Mouse (Mus musculus) MEL (cell line): Measurements from ENCODE around the gene Naaladl2. TPM values are rescaled to one million over a fixed set of nuclear protein-coding genes. Genes with fewer than 3 reads are reported as not detected.

Experiments used
- DNase-seq: peaks from one replicate; pipeline ENCODE4 v3.0.0; 2011; ENCODE audit warnings: low read depth, low spot score
- H3K27ac ChIP-seq: 2 replicates; pipeline ENCODE4 v1.5.1; 2012; ENCODE audit warnings: low read depth, mild to moderate bottlenecking, control low read depth, low read length, moderate library complexity; ENCODE audit not compliant: control insufficient read depth
- H3K27me3 ChIP-seq, 2 experiments: fragments of 150-350 bp in 1 of 2; sonication (generic) in 1 of 2; 2 replicates each; pipeline ENCODE4 v1.6.1; 2012; ENCODE audit warnings: low read length in 2 of 2, mild to moderate bottlenecking in 2 of 2, improper control_type of control experiment in 1 of 2, moderate library complexity in 1 of 2; ENCODE audit not compliant: insufficient read depth in 2 of 2, control insufficient read depth in 1 of 2
- H3K36me3 ChIP-seq, 2 experiments: 2 replicates each; pipeline ENCODE4 v1.6.1; 2012 to 2014; ENCODE audit warnings: low read length in 2 of 2, improper control_type of control experiment in 1 of 2, inconsistent platforms in 1 of 2, mild to moderate bottlenecking in 1 of 2; ENCODE audit not compliant: insufficient read depth in 2 of 2, control insufficient read depth in 1 of 2
- H3K4me1 ChIP-seq, 2 experiments: fragments of 150-350 bp in 1 of 2; sonication (generic) in 1 of 2; 2 replicates each; pipeline ENCODE4 v1.6.1; 2012; ENCODE audit warnings: low read length in 2 of 2, improper control_type of control experiment in 1 of 2, mild to moderate bottlenecking in 1 of 2; ENCODE audit not compliant: insufficient read depth in 2 of 2, control insufficient read depth in 1 of 2
- H3K4me3 ChIP-seq, 2 experiments: fragments of 150-350 bp in 1 of 2; sonication (generic) in 1 of 2; 2 replicates each; pipeline ENCODE4 v1.5.1; 2012; ENCODE audit warnings: low read depth in 2 of 2, low read length in 2 of 2, mild to moderate bottlenecking in 2 of 2, moderate library complexity in 2 of 2, control low read depth in 1 of 2, improper control_type of control experiment in 1 of 2; ENCODE audit not compliant: control insufficient read depth in 1 of 2, insufficient read depth in 1 of 2
- H3K79me2 ChIP-seq: 2 replicates; pipeline ENCODE4 v1.6.1; 2012; ENCODE audit warnings: mild to moderate bottlenecking, low read length, moderate library complexity; ENCODE audit not compliant: control insufficient read depth, poor library complexity, insufficient read depth
- H3K9ac ChIP-seq: 2 replicates; pipeline ENCODE4 v1.6.1; 2012; ENCODE audit warnings: low read depth, mild to moderate bottlenecking, control low read depth, low read length, moderate library complexity; ENCODE audit not compliant: control insufficient read depth, poor library complexity, severe bottlenecking
- H3K9me3 ChIP-seq: fragments of 150-350 bp; sonication (generic); replicated peaks from 2 replicates; pipeline ENCODE4 v1.6.1; 2012; ENCODE audit warnings: mild to moderate bottlenecking, low read length, improper control_type of control experiment, moderate library complexity; ENCODE audit not compliant: insufficient read depth
- BHLHE40 ChIP-seq: IDR thresholded peaks from 2 replicates; pipeline ENCODE4 v1.6.1; 2012; ENCODE audit warnings: low read depth, mild to moderate bottlenecking, inconsistent platforms, low read length, improper control_type of control experiment, borderline replicate concordance
- CHD1 ChIP-seq: IDR thresholded peaks from 2 replicates; pipeline ENCODE4 v1.6.1; 2012; ENCODE audit warnings: low read depth, mild to moderate bottlenecking, inconsistent platforms, low read length, improper control_type of control experiment
- CHD2 ChIP-seq: IDR thresholded peaks from 2 replicates; pipeline ENCODE4 v1.6.1; 2011; ENCODE audit warnings: low read length, improper control_type of control experiment
- E2F4 ChIP-seq: IDR thresholded peaks from 2 replicates; pipeline ENCODE4 v1.6.1; 2011; ENCODE audit warnings: low read depth, low read length, improper control_type of control experiment, borderline replicate concordance
- ELF1 ChIP-seq: IDR thresholded peaks from 2 replicates; pipeline ENCODE4 v1.6.1; 2014; ENCODE audit warnings: low read depth, mild to moderate bottlenecking, inconsistent platforms, low read length, improper control_type of control experiment, moderate library complexity
- EP300 ChIP-seq, 2 experiments: IDR thresholded peaks; 2 replicates each; pipeline ENCODE4 v1.6.1; 2011; ENCODE audit warnings: improper control_type of control experiment in 2 of 2, low read length in 2 of 2, low read depth in 1 of 2, mild to moderate bottlenecking in 1 of 2
- ETS1 ChIP-seq: IDR thresholded peaks from 2 replicates; pipeline ENCODE4 v1.6.1; 2012; ENCODE audit warnings: low read depth, mild to moderate bottlenecking, inconsistent platforms, low read length, improper control_type of control experiment, moderate library complexity
- GABPA ChIP-seq: IDR thresholded peaks from 2 replicates; pipeline ENCODE4 v1.6.1; 2012; ENCODE audit warnings: low read depth, mild to moderate bottlenecking, inconsistent platforms, low read length, improper control_type of control experiment, moderate library complexity
- GATA1 ChIP-seq: IDR thresholded peaks from 2 replicates; pipeline ENCODE4 v1.6.1; 2011; ENCODE audit warnings: low read depth, low read length, improper control_type of control experiment
- HCFC1 ChIP-seq: IDR thresholded peaks from 2 replicates; pipeline ENCODE4 v1.6.1; 2012; ENCODE audit warnings: low read depth, mild to moderate bottlenecking, inconsistent platforms, low read length, improper control_type of control experiment, moderate library complexity
- JUND ChIP-seq: IDR thresholded peaks from 2 replicates; pipeline ENCODE4 v1.6.1; 2011; ENCODE audit warnings: low read depth, mild to moderate bottlenecking, improper control_type of control experiment, low read length
- KAT2A ChIP-seq: conservative IDR thresholded peaks from 2 replicates; pipeline ENCODE4 v1.6.1; 2012; ENCODE audit warnings: low read depth, low read length, improper control_type of control experiment, inconsistent platforms
- MAFK ChIP-seq: IDR thresholded peaks from 2 replicates; pipeline ENCODE4 v1.6.1; 2011; ENCODE audit warnings: low read depth, mild to moderate bottlenecking, low read length, improper control_type of control experiment, borderline replicate concordance
- MAX ChIP-seq: IDR thresholded peaks from 2 replicates; pipeline ENCODE4 v1.6.1; 2011; ENCODE audit warnings: low read length, improper control_type of control experiment
- MAZ ChIP-seq: IDR thresholded peaks from 2 replicates; pipeline ENCODE4 v1.6.1; 2012; ENCODE audit warnings: low read depth, mild to moderate bottlenecking, inconsistent platforms, low read length, improper control_type of control experiment
- MEF2A ChIP-seq: IDR thresholded peaks from 2 replicates; pipeline ENCODE4 v1.6.1; 2014; ENCODE audit warnings: low read depth, mild to moderate bottlenecking, inconsistent platforms, low read length, improper control_type of control experiment; ENCODE audit not compliant: poor library complexity, insufficient replicate concordance, severe bottlenecking; ENCODE audit errors: extremely low read depth
- MXI1 ChIP-seq: IDR thresholded peaks from 2 replicates; pipeline ENCODE4 v1.6.1; 2011; ENCODE audit warnings: mild to moderate bottlenecking, low read depth, low read length, improper control_type of control experiment
- MYB ChIP-seq: IDR thresholded peaks from 2 replicates; pipeline ENCODE4 v1.6.1; 2011; ENCODE audit warnings: mild to moderate bottlenecking, low read depth, low read length, improper control_type of control experiment
- MYC ChIP-seq: IDR thresholded peaks from 2 replicates; pipeline ENCODE4 v1.6.1; 2011; ENCODE audit warnings: low read depth, mild to moderate bottlenecking, low read length, improper control_type of control experiment, moderate library complexity
- NELFE ChIP-seq: IDR thresholded peaks from 2 replicates; pipeline ENCODE4 v1.6.1; 2011; ENCODE audit warnings: low read depth, low read length, improper control_type of control experiment
- POLR2A ChIP-seq, 2 experiments: IDR thresholded peaks; 2 replicates each; pipeline ENCODE4 v1.6.1; 2011 to 2012; ENCODE audit warnings: low read length in 2 of 2, mild to moderate bottlenecking in 2 of 2, control low read depth in 1 of 2, improper control_type of control experiment in 1 of 2, low read depth in 1 of 2, moderate library complexity in 1 of 2; ENCODE audit not compliant: control insufficient read depth in 1 of 2, insufficient read depth in 1 of 2, poor library complexity in 1 of 2
- POLR2AphosphoS5 ChIP-seq: IDR thresholded peaks from 2 replicates; pipeline ENCODE4 v1.6.1; 2012; ENCODE audit warnings: low read depth, borderline replicate concordance, mild to moderate bottlenecking, inconsistent platforms, low read length, moderate library complexity, mixed read lengths
- RAD21 ChIP-seq: IDR thresholded peaks from 2 replicates; pipeline ENCODE4 v1.6.1; 2011; ENCODE audit warnings: mild to moderate bottlenecking, low read depth, low read length, improper control_type of control experiment
- RCOR1 ChIP-seq: IDR thresholded peaks from 2 replicates; pipeline ENCODE4 v1.6.1; 2012; ENCODE audit warnings: low read depth, mild to moderate bottlenecking, inconsistent platforms, low read length, improper control_type of control experiment
- SIN3A ChIP-seq: IDR thresholded peaks from 2 replicates; pipeline ENCODE4 v1.6.1; 2012; ENCODE audit warnings: low read length, improper control_type of control experiment, inconsistent platforms
- TAL1 ChIP-seq: IDR thresholded peaks from 2 replicates; pipeline ENCODE4 v1.6.1; 2012; ENCODE audit warnings: mild to moderate bottlenecking, inconsistent platforms, low read length, moderate library complexity, mixed read lengths
- TBP ChIP-seq: IDR thresholded peaks from 2 replicates; pipeline ENCODE4 v1.8.0; 2011; ENCODE audit warnings: low read depth, low read length, improper control_type of control experiment
- TCF12 ChIP-seq: IDR thresholded peaks from 2 replicates; pipeline ENCODE4 v1.6.1; 2014; ENCODE audit warnings: low read depth, mild to moderate bottlenecking, inconsistent platforms, low read length, improper control_type of control experiment, moderate library complexity
- USF1 ChIP-seq: IDR thresholded peaks from 2 replicates; pipeline ENCODE4 v1.6.1; 2014; ENCODE audit warnings: low read depth, mild to moderate bottlenecking, inconsistent platforms, low read length, improper control_type of control experiment, moderate library complexity
- USF2 ChIP-seq, 2 experiments: IDR thresholded peaks; 2 replicates each; pipeline ENCODE4 v1.6.1; 2011 to 2012; ENCODE audit warnings: improper control_type of control experiment in 2 of 2, low read length in 2 of 2, borderline replicate concordance in 1 of 2, inconsistent platforms in 1 of 2, low read depth in 1 of 2, mild to moderate bottlenecking in 1 of 2; ENCODE audit not compliant: insufficient read depth in 1 of 2
- ZC3H11A ChIP-seq: IDR thresholded peaks from 2 replicates; pipeline ENCODE4 v1.6.1; 2012; ENCODE audit warnings: low read depth, mild to moderate bottlenecking, inconsistent platforms, low read length, improper control_type of control experiment
- ZNF384 ChIP-seq: IDR thresholded peaks from 2 replicates; pipeline ENCODE4 v1.6.1; 2012; ENCODE audit warnings: low read depth, mild to moderate bottlenecking, inconsistent platforms, low read length, improper control_type of control experiment
- polyA plus RNA-seq, 2 experiments: library from polyadenylated mRNA; stranded (reverse) in 1 of 2; unstranded in 1 of 2; fragments of >175 nt in 1 of 2; fragments of >200 nt in 1 of 2; gene quantifications; 2 replicates each; pipeline versions ENCODE4 v1.2.1 to v1.2.4; 2012; ENCODE audit warnings: low replicate concordance in 2 of 2, low read depth in 1 of 2; ENCODE audit not compliant: insufficient read length in 2 of 2, insufficient read depth in 1 of 2, missing spikeins in 1 of 2
- total RNA-seq: library from RNA; depleted of rRNA; stranded (reverse); fragments of 300-350 nt; gene quantifications from 2 replicates; pipeline ENCODE4 v1.2.3, GENCODE M21; 2012

Naaladl2 gene
- total and polyA plus RNA-seq, 3 experiments, result 0.17 TPM; not detected in 2

- H3K4me3 ChIP-seq, result no peak overlapping the region
- H3K36me3 ChIP-seq, result no peaks in the 10 kb centered on the region
- DNase-seq, result no peak
- H3K9ac ChIP-seq, result no peak overlapping the region
- no peaks in the 10 kb centered on the region for H3K79me2 ChIP-seq
- no peaks in the 10 kb centered on the region for H3K27me3 ChIP-seq
- TF ChIP-seq USF1 (no peak), ZNF384 (no peak), TCF12 (no peak), KAT2A (no peak), POLR2A (IDR thresholded peaks at IDR 0.05; ENCODE audit: control insufficient read depth in 1 of 2, insufficient read depth in 1 of 2, low read depth in 1 of 2, low read length in 2 of 2, poor library complexity in 1 of 2) (no peak), GABPA (no peak), MAX (no peak), HCFC1 (no peak), TBP (no peak), ETS1 (no peak), MEF2A (no peak), JUND (no peak), MYC (no peak), MAFK (no peak), RAD21 (no peak), CHD1 (no peak), E2F4 (no peak), MAZ (no peak), CHD2 (no peak)
- TF ChIP-seq, all 39 proteins: peak for 0
- H3K27ac ChIP-seq, result no peak overlapping the region
- no peaks in the 10 kb centered on the region for H3K4me1 ChIP-seq
- no peaks in the 10 kb centered on the region for H3K9me3 ChIP-seq
These were observed 548.6 kb downstream of the Naaladl2 start for GRCm38 (mm10) chr3:24595447-24595846.

GRCm38 (mm10) chr3:24556617-24557016, 587.4 kb downstream of the Naaladl2 start:
- no peak for TF ChIP-seq ELF1
- 0 out of 2 replicates have a peak, but pooled peaks have one; percentile 18 for TF ChIP-seq SIN3A
- peak; percentile 97 for TF ChIP-seq GATA1
- peak; percentile 66; the same call in 1 of the 2 replicates for TF ChIP-seq ETS1
- no peak for TF ChIP-seq NELFE
- TF ChIP-seq RCOR1, result peak; percentile 97
- peak; percentile 91 for TF ChIP-seq EP300 (IDR thresholded peaks at IDR 0.05; ENCODE audit: low read depth in 1 of 2, low read length in 2 of 2)
- TF ChIP-seq POLR2AphosphoS5, result no peak
- no peak for TF ChIP-seq MXI1
- TF ChIP-seq TAL1, result peak; percentile 21; the same call in 1 of the 2 replicates
- TF ChIP-seq USF2 (IDR thresholded peaks at IDR 0.05; ENCODE audit: borderline replicate concordance in 1 of 2, insufficient read depth in 1 of 2, low read depth in 1 of 2, low read length in 2 of 2), result no peak
- TF ChIP-seq KAT2A, result no peak
- no peak for TF ChIP-seq MAFK
- peak; percentile 50; the same call in 1 of the 2 replicates for TF ChIP-seq MYB
- TF ChIP-seq ZNF384, result no peak
- no peak for TF ChIP-seq GABPA
- no peak for TF ChIP-seq CHD1
- TF ChIP-seq ZC3H11A, result no peak
- 0 out of 2 replicates have a peak, but pooled peaks have one; percentile 23 for TF ChIP-seq MAX
- peak; percentile 87 for TF ChIP-seq TCF12
- TF ChIP-seq USF1, result no peak
- no peak for TF ChIP-seq BHLHE40
- peak; percentile 86 for DNase-seq

More at GRCm38 (mm10) chr3:24556617-24557016, 587.4 kb downstream of the Naaladl2 start:
- H3K9me3 ChIP-seq, result no peaks in the 10 kb centered on the region
- peaks cover 0 to 7% of the 10 kb centered on the region in 2 experiments; a peak in 2 of 4 replicates for H3K36me3 ChIP-seq
- peak overlapping the region; percentile 54 for H3K27ac ChIP-seq
- H3K4me1 ChIP-seq, result peaks cover 2 to 7% of the 10 kb centered on the region in 2 experiments; a peak in 2 of 4 replicates
- no peaks in the 10 kb centered on the region for H3K27me3 ChIP-seq
- no peaks in the 10 kb centered on the region for H3K79me2 ChIP-seq
- no peak overlapping the region for H3K4me3 ChIP-seq
- no peak overlapping the region for H3K9ac ChIP-seq
